Mouse (Mus musculus): Measurements from ENCODE around the gene Ahnak. TPM values are rescaled to one million over a fixed set of nuclear protein-coding genes. Genes with fewer than 3 reads are reported as not detected.

The Ahnak gene
- polyA plus RNA-seq, 1 experiment from 2014 or later = 20.5 TPM

- 93% methylated on average over 9 of the region's 9 CpGs for WGBS
- H3K27ac ChIP-seq = peak overlapping the region; percentile 64; the same call in 1 of the 2 replicates
- ATAC-seq (ENCODE audit: insufficient number of reproducible peaks, insufficient read depth, low FRiP score, low TSS enrichment, low read depth) = no peak
- peaks cover 73% of the 10 kb centered on the region for H3K36me3 ChIP-seq
- peaks cover 20% of the 10 kb centered on the region; the same call in 1 of the 2 replicates for H3K4me1 ChIP-seq (replicated peaks)
- no peak overlapping the region for H3K4me2 ChIP-seq
- no peaks in the 10 kb centered on the region for H3K27me3 ChIP-seq
- no peak overlapping the region for H3K4me3 ChIP-seq (replicated peaks)
- H3K9me3 ChIP-seq = no peaks in the 10 kb centered on the region
- peak overlapping the region; percentile 12; the same call in 1 of the 2 replicates for H3K9ac ChIP-seq (replicated peaks)
Measured at GRCm38 (mm10) chr19:8952241-8952640, 36.8 kb upstream of the Ahnak start.

- peaks cover 71% of the 10 kb centered on the region for H3K36me3 ChIP-seq
Measured at GRCm38 (mm10) chr19:8953135-8954039, 35.7 kb upstream of the Ahnak start, which contains the start of gene Tut1. TSS of gene Tut1 (plus strand) at chr19:8953847.

GRCm38 (mm10) chr19:8954171-8954570, 34.9 kb upstream of the Ahnak start:
- peak overlapping the region; percentile 77 for H3K9ac ChIP-seq (replicated peaks)
- H3K4me2 ChIP-seq = peak overlapping the region; percentile 88
- no peaks in the 10 kb centered on the region for H3K27me3 ChIP-seq
- peaks cover 20% of the 10 kb centered on the region; the same call in 1 of the 2 replicates for H3K4me1 ChIP-seq (replicated peaks)
- ATAC-seq (ENCODE audit: insufficient number of reproducible peaks, insufficient read depth, low FRiP score, low TSS enrichment, low read depth) = no peak
- H3K9me3 ChIP-seq = no peaks in the 10 kb centered on the region
- 7% methylated on average over 9 of the region's 9 CpGs for WGBS
- peak overlapping the region; percentile 69 for H3K27ac ChIP-seq
- peaks cover 70% of the 10 kb centered on the region for H3K36me3 ChIP-seq
- H3K4me3 ChIP-seq (replicated peaks) = peak overlapping the region; percentile 80

More at GRCm38 (mm10) chr19:8953135-8954039, 35.7 kb upstream of the Ahnak start, which contains the start of gene Tut1:
- Histone ChIP-seq H3K9ac (replicated peaks) (peak within 1 kb of the TSS; percentile 77), H3K9me3 (no peaks in the 10 kb centered on the region), H3K27me3 (no peaks in the 10 kb centered on the region), H3K4me2 (peak within 1 kb of the TSS; percentile 88), H3K27ac (peak within 1 kb of the TSS; percentile 69), H3K4me3 (replicated peaks) (peak within 1 kb of the TSS; percentile 80), H3K4me1 (replicated peaks) (peaks cover 20% of the 10 kb centered on the region; the same call in 1 of the 2 replicates)
- ATAC-seq (ENCODE audit: insufficient number of reproducible peaks, insufficient read depth, low FRiP score, low TSS enrichment, low read depth) = peak; percentile 90
- 3% methylated on average over 46 of the region's 46 CpGs for WGBS

- H3K36me3 ChIP-seq = peaks cover 84% of the 10 kb centered on the region
- WGBS = 82% methylated on average over 2 of the region's 2 CpGs
Measured at GRCm38 (mm10) chr19:8962256-8962655, 26.8 kb upstream of the Ahnak start.

GRCm38 (mm10) chr19:8965075-8965474, 24.0 kb upstream of the Ahnak start:
- no peaks in the 10 kb centered on the region for H3K27me3 ChIP-seq
- H3K4me3 ChIP-seq (replicated peaks) = peak overlapping the region; percentile 82; the same call in 1 of the 2 replicates
- WGBS = 90% methylated on average over 11 of the region's 11 CpGs
- peak overlapping the region; percentile 91; the same call in 1 of the 2 replicates for H3K4me2 ChIP-seq
- no peak for ATAC-seq (ENCODE audit: insufficient number of reproducible peaks, insufficient read depth, low FRiP score, low TSS enrichment, low read depth)
- peaks cover 16% of the 10 kb centered on the region for H3K4me1 ChIP-seq (replicated peaks)
- 0 out of 2 replicates have a peak overlapping the region, but pooled peaks have one; percentile 61 for H3K9ac ChIP-seq (replicated peaks)
- H3K27ac ChIP-seq = 0 out of 2 replicates have a peak overlapping the region, but pooled peaks have one; percentile 1
- H3K9me3 ChIP-seq = no peaks in the 10 kb centered on the region
- H3K36me3 ChIP-seq = peaks cover 75% of the 10 kb centered on the region

More at GRCm38 (mm10) chr19:8962256-8962655, 26.8 kb upstream of the Ahnak start:
- Histone ChIP-seq H3K4me3 (replicated peaks) (no peak overlapping the region), H3K9me3 (no peaks in the 10 kb centered on the region), H3K4me2 (no peak overlapping the region), H3K4me1 (replicated peaks) (peaks cover 11% of the 10 kb centered on the region), H3K9ac (replicated peaks) (no peak overlapping the region), H3K27me3 (no peaks in the 10 kb centered on the region), H3K27ac (no peak overlapping the region)
- no peak for ATAC-seq (ENCODE audit: insufficient number of reproducible peaks, insufficient read depth, low FRiP score, low TSS enrichment, low read depth)

- Histone ChIP-seq H3K4me2 (peak overlapping the region; percentile 91), H3K27me3 (no peaks in the 10 kb centered on the region), H3K36me3 (peaks cover 75% of the 10 kb centered on the region), H3K27ac (peak overlapping the region; percentile 94), H3K4me3 (replicated peaks) (peak overlapping the region; percentile 82), H3K9ac (replicated peaks) (peak overlapping the region; percentile 61; the same call in 1 of the 2 replicates), H3K4me1 (replicated peaks) (peaks cover 16% of the 10 kb centered on the region), H3K9me3 (no peaks in the 10 kb centered on the region)
- no peak for ATAC-seq (ENCODE audit: insufficient number of reproducible peaks, insufficient read depth, low FRiP score, low TSS enrichment, low read depth)
- 77% methylated on average over 8 of the region's 8 CpGs for WGBS
Measured at GRCm38 (mm10) chr19:8965771-8966170, 23.3 kb upstream of the Ahnak start.

- H3K4me1 ChIP-seq (replicated peaks) = peaks cover 16% of the 10 kb centered on the region
- H3K27me3 ChIP-seq = no peaks in the 10 kb centered on the region
- ATAC-seq (ENCODE audit: insufficient number of reproducible peaks, insufficient read depth, low FRiP score, low TSS enrichment, low read depth) = no peak
- H3K9ac ChIP-seq (replicated peaks) = peak overlapping the region; percentile 61
- H3K9me3 ChIP-seq = no peaks in the 10 kb centered on the region
- H3K27ac ChIP-seq = peak overlapping the region; percentile 94
- whole genome bisulfite sequencing = 41% methylated on average over 5 of the region's 5 CpGs
- peaks cover 75% of the 10 kb centered on the region for H3K36me3 ChIP-seq
- peak overlapping the region; percentile 82 for H3K4me3 ChIP-seq (replicated peaks)
- H3K4me2 ChIP-seq = peak overlapping the region; percentile 91
Measured at GRCm38 (mm10) chr19:8966198-8966589, 22.9 kb upstream of the Ahnak start.

GRCm38 (mm10) chr19:8966590-8967372, 22.3 kb upstream of the Ahnak start, which contains the start of gene Eef1g:
TSS of gene Eef1g (plus strand) at chr19:8967041.
- Histone ChIP-seq H3K27ac (peak within 1 kb of the TSS; percentile 94), H3K9ac (replicated peaks) (peak within 1 kb of the TSS; percentile 94), H3K36me3 (peaks cover 75% of the 10 kb centered on the region), H3K4me3 (replicated peaks) (peak within 1 kb of the TSS; percentile 82), H3K4me2 (peak within 1 kb of the TSS; percentile 91), H3K9me3 (no peaks in the 10 kb centered on the region), H3K4me1 (replicated peaks) (peaks cover 16% of the 10 kb centered on the region), H3K27me3 (no peaks in the 10 kb centered on the region)
- WGBS = under 1% methylated on average over 52 of the region's 52 CpGs
- ATAC-seq (ENCODE audit: insufficient number of reproducible peaks, insufficient read depth, low FRiP score, low TSS enrichment, low read depth) = peak; percentile 99

GRCm38 (mm10) chr19:8967373-8967743, 21.7 kb upstream of the Ahnak start:
- Histone ChIP-seq H3K4me1 (replicated peaks) (peaks cover 16% of the 10 kb centered on the region), H3K4me3 (replicated peaks) (peak overlapping the region; percentile 82), H3K4me2 (peak overlapping the region; percentile 91), H3K27ac (peak overlapping the region; percentile 94), H3K9me3 (no peaks in the 10 kb centered on the region), H3K9ac (replicated peaks) (peak overlapping the region; percentile 94), H3K27me3 (no peaks in the 10 kb centered on the region), H3K36me3 (peaks cover 75% of the 10 kb centered on the region)
- 0% methylated on average over 8 of the region's 8 CpGs for WGBS
- ATAC-seq (ENCODE audit: insufficient number of reproducible peaks, insufficient read depth, low FRiP score, low TSS enrichment, low read depth) = no peak

- peak overlapping the region; percentile 94 for H3K27ac ChIP-seq
- peak overlapping the region; percentile 94 for H3K9ac ChIP-seq (replicated peaks)
- WGBS = 5% methylated on average over 9 of the region's 9 CpGs
- peak overlapping the region; percentile 82 for H3K4me3 ChIP-seq (replicated peaks)
- H3K9me3 ChIP-seq = no peaks in the 10 kb centered on the region
- peak overlapping the region; percentile 91 for H3K4me2 ChIP-seq
- no peaks in the 10 kb centered on the region for H3K27me3 ChIP-seq
- no peak for ATAC-seq (ENCODE audit: insufficient number of reproducible peaks, insufficient read depth, low FRiP score, low TSS enrichment, low read depth)
- H3K36me3 ChIP-seq = peaks cover 75% of the 10 kb centered on the region
- peaks cover 16% of the 10 kb centered on the region for H3K4me1 ChIP-seq (replicated peaks)
Measured at GRCm38 (mm10) chr19:8967893-8968292, 21.2 kb upstream of the Ahnak start.

All from limb, embryonic 12.5 days (tissue).